Mouse (Mus musculus) layer of hippocampus, postnatal 36 days (tissue): ENCODE data around the gene Stox2. TPM values are rescaled to one million over a fixed set of nuclear protein-coding genes. Genes with fewer than 3 reads are reported as not detected.

Source experiments
- DNase-seq, 2 experiments: peaks; one replicate each; pipeline ENCODE4 v3.0.0; 2022
- total RNA-seq, 2 experiments: library from RNA; stranded (reverse); gene quantifications; 2 replicates each; pipeline ENCODE4 v1.2.3; 2021

Gene Stox2
- total RNA-seq, 2 experiments from 2014 or later: 82.8 to 93.3 TPM

- DNase-seq: no peak
Measured at GRCm38 (mm10) chr8:47351914-47352701, 94.1 kb downstream of the Stox2 start.

- no peak for DNase-seq
Measured at GRCm38 (mm10) chr8:47349082-47349481, 97.1 kb downstream of the Stox2 start.

GRCm38 (mm10) chr8:47347809-47348208 lies 98.4 kb downstream of the Stox2 start:
- no peak for DNase-seq

- peak; percentile 80 to 82 for DNase-seq
Measured at GRCm38 (mm10) chr8:47345772-47346103, 100.4 kb downstream of the Stox2 start.

- DNase-seq: peak in 1 of 2 experiments; percentile 41
Measured at GRCm38 (mm10) chr8:47345085-47345771, 100.9 kb downstream of the Stox2 start.

GRCm38 (mm10) chr8:47341474-47341873 lies 104.7 kb downstream of the Stox2 start:
- DNase-seq: no peak

- DNase-seq: no peak
Measured at GRCm38 (mm10) chr8:47338691-47339323, 107.4 kb downstream of the Stox2 start.

- no peak for DNase-seq
Measured at GRCm38 (mm10) chr8:47336433-47336832, 109.7 kb downstream of the Stox2 start.

- DNase-seq: no peak
Measured at GRCm38 (mm10) chr8:47335940-47336339, 110.2 kb downstream of the Stox2 start.

GRCm38 (mm10) chr8:47334223-47334757 lies 111.9 kb downstream of the Stox2 start:
- DNase-seq: peak; percentile 76 to 78

- DNase-seq: no peak
Measured at GRCm38 (mm10) chr8:47332941-47333340, 113.2 kb downstream of the Stox2 start.

GRCm38 (mm10) chr8:47330982-47331381 lies 115.2 kb downstream of the Stox2 start:
- DNase-seq: no peak

- DNase-seq: no peak
Measured at GRCm38 (mm10) chr8:47326348-47326747, 119.8 kb downstream of the Stox2 start.

- no peak for DNase-seq
Measured at GRCm38 (mm10) chr8:47324117-47324820, 121.9 kb downstream of the Stox2 start.

- no peak for DNase-seq
Measured at GRCm38 (mm10) chr8:47321282-47321681, 124.9 kb downstream of the Stox2 start.

- DNase-seq: no peak
Measured at GRCm38 (mm10) chr8:47320707-47321106, 125.5 kb downstream of the Stox2 start.

- DNase-seq: no peak
Measured at GRCm38 (mm10) chr8:47318468-47318867, 127.7 kb downstream of the Stox2 start.

- DNase-seq: no peak
Measured at GRCm38 (mm10) chr8:47308176-47308575, 138.0 kb downstream of the Stox2 start.

- no peak for DNase-seq
Measured at GRCm38 (mm10) chr8:47306372-47306771, 139.8 kb downstream of the Stox2 start.

GRCm38 (mm10) chr8:47305880-47306279 lies 140.3 kb downstream of the Stox2 start:
- no peak for DNase-seq

- no peak for DNase-seq
Measured at GRCm38 (mm10) chr8:47298460-47298859, 147.7 kb downstream of the Stox2 start.

GRCm38 (mm10) chr8:47289641-47290040 lies 156.5 kb downstream of the Stox2 start:
- DNase-seq: no peak
